Mouse (Mus musculus) kidney, adult 8-10 months (tissue): ENCODE measurements around the gene Erc2.
A peak's percentile ranks its signal among the peaks of the same experiment; 100 is the strongest.

Experiments
- DNase-seq, 2 experiments: peaks; one replicate each; pipeline ENCODE4 v3.0.0; 2022

Erc2 gene

GRCm38 (mm10) chr14:27953814-27954213 lies 331.6 kb downstream of the Erc2 start:
- no peak for DNase-seq

- peak in 1 of 2 experiments; percentile 9 for DNase-seq
These were observed 334.6 kb downstream of the Erc2 start for GRCm38 (mm10) chr14:27956801-27957200.

GRCm38 (mm10) chr14:27973701-27974100 lies 351.5 kb downstream of the Erc2 start:
- peak in 1 of 2 experiments; percentile 19 for DNase-seq

- no peak for DNase-seq
These were observed 353.4 kb downstream of the Erc2 start for GRCm38 (mm10) chr14:27975661-27976060.

GRCm38 (mm10) chr14:27984758-27985157 lies 362.5 kb downstream of the Erc2 start:
- no peak for DNase-seq

GRCm38 (mm10) chr14:27985201-27985600 lies 363.0 kb downstream of the Erc2 start:
- DNase-seq: no peak

GRCm38 (mm10) chr14:27987422-27987821 lies 365.2 kb downstream of the Erc2 start:
- DNase-seq: no peak

- DNase-seq: no peak
These were observed 376.3 kb downstream of the Erc2 start for GRCm38 (mm10) chr14:27998551-27998950.

- DNase-seq: peak; percentile 4 to 6
These were observed 381.8 kb downstream of the Erc2 start for GRCm38 (mm10) chr14:28004023-28004422.

GRCm38 (mm10) chr14:28010536-28011280 lies 388.5 kb downstream of the Erc2 start:
- no peak for DNase-seq

- no peak for DNase-seq
These were observed 401.0 kb downstream of the Erc2 start for GRCm38 (mm10) chr14:28023199-28023598.

GRCm38 (mm10) chr14:28030870-28031269 lies 408.6 kb downstream of the Erc2 start:
- DNase-seq: peak in 1 of 2 experiments; percentile 37

- no peak for DNase-seq
These were observed 412.8 kb downstream of the Erc2 start for GRCm38 (mm10) chr14:28035013-28035412.

GRCm38 (mm10) chr14:28043095-28043494 lies 420.9 kb downstream of the Erc2 start:
- no peak for DNase-seq

- DNase-seq: peak; percentile 18 to 19
These were observed 429.4 kb downstream of the Erc2 start for GRCm38 (mm10) chr14:28051646-28052045.

GRCm38 (mm10) chr14:28057159-28057884 lies 435.1 kb downstream of the Erc2 start:
- no peak for DNase-seq

- no peak for DNase-seq
These were observed 435.9 kb downstream of the Erc2 start for GRCm38 (mm10) chr14:28057885-28058860.

GRCm38 (mm10) chr14:28060891-28061290 lies 438.7 kb downstream of the Erc2 start:
- no peak for DNase-seq

GRCm38 (mm10) chr14:28061649-28062375 lies 439.6 kb downstream of the Erc2 start:
- no peak for DNase-seq

- no peak for DNase-seq
These were observed 445.8 kb downstream of the Erc2 start for GRCm38 (mm10) chr14:28068021-28068420.

- no peak for DNase-seq
These were observed 447.6 kb downstream of the Erc2 start for GRCm38 (mm10) chr14:28069826-28070225.

GRCm38 (mm10) chr14:28072561-28072960 lies 450.3 kb downstream of the Erc2 start:
- no peak for DNase-seq
